Mouse (Mus musculus) stomach, embryonic 14.5 days (tissue): ENCODE measurements around the gene Ski. TPM values are rescaled to one million over a fixed set of nuclear protein-coding genes. Genes with fewer than 3 reads are reported as not detected.

Source experiments
- ATAC-seq: fragments of 200-750 bp; cut with Nextera tagmentation; 2 replicates; pipeline ENCODE4 v1.8.0; 2017; ENCODE audit warnings: low read depth, moderate TSS enrichment; ENCODE audit not compliant: insufficient number of reproducible peaks, insufficient read depth, low FRiP score
- H3K27ac ChIP-seq: fragments of 300-500 bp; sonication (generic); 2 replicates; pipeline ENCODE4 v1.5.1; 2014; ENCODE audit warnings: mild to moderate bottlenecking, low read length, moderate library complexity, mixed read lengths
- H3K27me3 ChIP-seq: fragments of 300-500 bp; sonication (generic); 2 replicates; pipeline ENCODE4 v1.6.1; 2014; ENCODE audit warnings: low read length, control low read depth, mixed read lengths; ENCODE audit not compliant: control insufficient read depth, insufficient read depth
- H3K36me3 ChIP-seq: fragments of 300-500 bp; sonication (generic); 2 replicates; pipeline ENCODE4 v1.6.1; 2014; ENCODE audit warnings: mild to moderate bottlenecking, control low read depth, low read length, moderate library complexity, mixed read lengths; ENCODE audit not compliant: control insufficient read depth, insufficient read depth
- H3K4me1 ChIP-seq: fragments of 300-500 bp; sonication (generic); 2 replicates; pipeline ENCODE4 v1.6.1; 2014; ENCODE audit warnings: low read length, control low read depth, mixed read lengths; ENCODE audit not compliant: control insufficient read depth, insufficient read depth
- H3K4me2 ChIP-seq: fragments of 300-500 bp; sonication (generic); replicated peaks from 2 replicates; pipeline ENCODE4 v1.6.1; 2014; ENCODE audit warnings: low read depth, low read length, control low read depth
- H3K4me3 ChIP-seq: fragments of 300-500 bp; sonication (generic); 2 replicates; pipeline ENCODE4 v1.5.1; 2014; ENCODE audit warnings: low read depth, low read length, control low read depth
- H3K9ac ChIP-seq: fragments of 300-500 bp; sonication (generic); replicated peaks from 2 replicates; pipeline ENCODE4 v1.6.1; 2014; ENCODE audit warnings: low read depth, mild to moderate bottlenecking, control low read depth, low read length, moderate library complexity, mixed read lengths
- H3K9me3 ChIP-seq: fragments of 300-500 bp; sonication (generic); 2 replicates; pipeline ENCODE4 v1.6.1; 2016; ENCODE audit warnings: low read depth, low read length, control low read depth; ENCODE audit not compliant: control insufficient read depth
- WGBS: fragments of 180-500 bp; shearing (Covaris S2); extraction: QIAGEN DNeasy Blood & Tissue Kit; methylation state at CpG from one replicate; pipeline ENCODE4 v1.1.7; 2014; 5-methylcytosine and 5-hydroxymethylcytosine counted together
- polyA plus RNA-seq: library from polyadenylated mRNA; unstranded; fragments of >200 nt; fragmentation: Nextera tagmentation; extraction: Ambion mirVana; gene quantifications from 2 replicates; pipeline ENCODE4 v1.2.1, GENCODE M21; 2014

Ski gene
- polyA plus RNA-seq, 1 experiment from 2014 or later = 32.0 TPM

DNA sequence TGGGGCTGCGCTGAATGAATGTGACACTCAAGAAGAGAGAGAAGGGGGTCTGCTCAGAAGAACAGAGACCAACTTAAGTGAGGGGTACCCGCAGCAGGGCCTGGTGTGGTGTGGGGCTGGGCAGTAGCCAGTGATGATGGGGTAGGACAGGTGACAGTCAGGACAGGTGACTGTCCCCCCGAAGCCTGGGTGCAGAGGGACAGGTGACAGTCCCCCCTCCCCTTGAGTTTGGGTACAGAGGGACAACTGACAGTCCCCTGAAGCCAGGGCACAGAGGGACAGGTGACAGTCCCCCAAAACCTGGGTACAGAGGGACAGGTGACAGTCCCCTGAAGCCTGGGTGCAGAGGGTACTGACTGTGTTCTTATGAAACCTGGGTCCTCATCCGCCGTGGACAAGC, 96.2 kb downstream of the Ski start:
- H3K9ac ChIP-seq = no peak overlapping the region
- H3K4me3 ChIP-seq = no peak overlapping the region
- no peak for ATAC-seq
- peaks cover 23% of the 10 kb centered on the region for H3K4me1 ChIP-seq
- WGBS = 89% methylated on average over 5 of the region's 5 CpGs
- no peak overlapping the region for H3K4me2 ChIP-seq
- no peaks in the 10 kb centered on the region for H3K9me3 ChIP-seq
- H3K36me3 ChIP-seq = no peaks in the 10 kb centered on the region
- H3K27ac ChIP-seq = no peak overlapping the region
- H3K27me3 ChIP-seq = no peaks in the 10 kb centered on the region

DNA sequence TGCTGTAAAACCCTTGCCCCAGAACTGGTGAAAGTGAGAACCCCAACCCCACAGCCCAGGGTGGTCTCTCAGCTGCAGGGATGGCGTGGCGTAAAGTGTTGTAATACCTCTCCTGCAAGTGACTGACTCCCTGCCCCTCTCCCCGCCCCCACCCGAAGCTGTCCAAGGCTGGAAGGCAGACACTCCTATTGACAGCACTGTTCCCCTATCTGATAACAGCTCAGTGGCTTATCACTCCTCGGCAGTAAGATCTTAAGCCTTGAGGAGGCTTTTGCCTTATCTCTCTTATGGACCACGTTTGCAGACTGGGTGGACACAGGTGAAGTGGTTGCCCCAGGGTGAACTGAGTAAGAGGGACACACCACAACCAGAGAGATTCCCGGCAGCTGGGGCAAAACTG, 97.1 kb downstream of the Ski start:
- peaks cover 23% of the 10 kb centered on the region for H3K4me1 ChIP-seq
- 37% methylated on average over 7 of the region's 7 CpGs for WGBS
- H3K4me3 ChIP-seq = no peak overlapping the region
- no peak overlapping the region for H3K27ac ChIP-seq
- H3K36me3 ChIP-seq = no peaks in the 10 kb centered on the region
- no peaks in the 10 kb centered on the region for H3K9me3 ChIP-seq
- no peaks in the 10 kb centered on the region for H3K27me3 ChIP-seq
- ATAC-seq = no peak
- H3K9ac ChIP-seq = no peak overlapping the region
- H3K4me2 ChIP-seq = no peak overlapping the region

DNA sequence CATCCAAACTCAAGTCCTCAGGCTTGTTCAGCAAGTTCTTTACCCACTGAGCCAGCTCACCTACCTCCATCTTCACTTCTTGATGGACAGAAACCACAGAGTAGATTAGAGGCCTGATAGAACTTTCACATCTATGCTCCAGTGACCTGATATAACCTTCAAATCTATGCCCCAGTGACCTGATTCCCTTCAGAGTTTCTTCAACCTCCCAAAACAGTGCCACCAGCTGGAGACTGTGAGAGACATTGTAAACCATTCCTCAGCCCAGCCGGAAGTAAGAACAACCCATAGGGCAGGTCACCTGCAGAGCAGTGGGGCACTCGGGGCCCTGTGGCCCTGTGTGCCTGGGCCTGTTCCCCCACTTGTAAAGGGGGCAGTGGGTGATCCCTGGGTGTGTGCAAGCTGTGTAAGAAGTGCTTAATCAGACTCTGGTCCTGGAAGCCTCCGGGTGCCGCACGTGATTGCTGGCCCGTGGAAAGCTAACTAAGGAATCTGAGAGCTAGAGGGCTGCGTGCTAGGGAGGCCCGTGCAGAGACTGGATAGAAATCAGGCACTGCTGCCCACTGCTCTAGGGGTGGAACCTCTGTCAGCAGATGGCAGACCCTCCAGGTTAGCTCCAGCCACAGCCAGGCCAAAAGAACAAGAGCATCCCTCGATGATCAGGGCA, 98.4 kb downstream of the Ski start:
- no peak overlapping the region for H3K27ac ChIP-seq
- no peaks in the 10 kb centered on the region for H3K27me3 ChIP-seq
- H3K9me3 ChIP-seq = no peaks in the 10 kb centered on the region
- no peak overlapping the region for H3K9ac ChIP-seq
- H3K36me3 ChIP-seq = no peaks in the 10 kb centered on the region
- no peak for ATAC-seq
- WGBS = 75% methylated on average over 9 of the region's 9 CpGs
- H3K4me2 ChIP-seq = no peak overlapping the region
- peaks cover 17% of the 10 kb centered on the region for H3K4me1 ChIP-seq
- H3K4me3 ChIP-seq = no peak overlapping the region

DNA sequence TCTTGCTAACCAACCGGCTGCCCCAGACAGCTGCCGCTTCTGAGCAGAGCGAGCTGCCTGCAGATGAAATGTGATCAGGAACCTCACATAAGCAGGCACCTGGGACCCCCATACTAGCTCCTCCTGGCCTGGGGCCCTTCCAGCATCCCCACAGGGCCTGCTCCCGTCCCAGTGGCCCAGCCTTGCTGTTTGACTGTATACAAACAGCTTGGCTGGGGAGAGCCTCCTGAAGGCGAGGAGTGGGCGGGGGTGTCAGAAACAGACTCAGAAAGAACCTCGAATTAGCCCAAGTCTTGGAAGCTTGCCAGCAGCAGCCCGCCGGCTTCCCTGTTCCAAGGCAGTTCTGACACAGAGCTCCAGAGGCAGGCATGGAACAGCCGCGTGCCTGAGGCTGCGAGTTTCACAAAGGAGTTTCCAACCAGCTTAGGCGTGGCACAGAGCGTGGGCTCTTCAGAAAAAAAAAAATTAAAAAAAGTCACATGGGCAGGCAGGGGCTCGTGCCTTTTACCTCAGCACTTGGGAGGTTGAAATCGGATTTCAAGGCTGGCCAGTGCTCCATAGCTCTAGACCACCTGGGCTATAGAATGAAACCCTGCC, 99.8 kb downstream of the Ski start:
- peaks cover 17% of the 10 kb centered on the region for H3K4me1 ChIP-seq
- no peak overlapping the region for H3K4me3 ChIP-seq
- H3K4me2 ChIP-seq = no peak overlapping the region
- no peaks in the 10 kb centered on the region for H3K36me3 ChIP-seq
- no peaks in the 10 kb centered on the region for H3K9me3 ChIP-seq
- 9% methylated on average over 16 of the region's 16 CpGs for WGBS
- peak overlapping the region; percentile 84 for H3K27ac ChIP-seq
- H3K27me3 ChIP-seq = no peaks in the 10 kb centered on the region
- peak; percentile 73 for ATAC-seq
- no peak overlapping the region for H3K9ac ChIP-seq

DNA sequence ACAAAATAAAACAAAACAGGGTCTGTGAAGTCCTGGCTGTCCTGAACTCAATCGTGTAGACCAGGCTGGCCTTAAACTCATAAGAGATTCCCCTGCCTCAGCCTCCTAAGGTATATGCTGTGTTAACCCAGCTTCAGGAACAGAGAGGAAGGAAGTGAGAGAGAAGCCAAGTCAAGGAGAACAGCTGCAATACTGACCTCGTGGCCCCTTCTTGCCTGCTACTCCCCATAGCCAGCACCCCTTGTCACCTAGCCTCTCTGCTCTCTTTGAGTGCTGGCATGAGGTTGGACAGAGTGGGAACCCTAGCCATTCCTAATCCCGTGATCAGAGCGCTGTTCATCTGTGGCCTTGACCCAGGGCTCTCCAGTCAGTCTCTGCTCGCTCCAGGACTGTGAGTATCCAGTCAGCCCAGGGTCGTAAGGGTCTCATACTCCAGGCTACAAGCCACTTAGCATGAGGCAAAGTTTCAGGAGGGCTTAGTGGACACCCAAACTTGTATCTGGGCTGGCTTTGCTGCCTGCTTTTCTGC, 100.4 kb downstream of the Ski start:
- Histone ChIP-seq H3K4me2 (no peak overlapping the region), H3K4me1 (peaks cover 17% of the 10 kb centered on the region), H3K27me3 (no peaks in the 10 kb centered on the region), H3K9me3 (no peaks in the 10 kb centered on the region), H3K27ac (peak overlapping the region; percentile 84), H3K4me3 (no peak overlapping the region), H3K9ac (no peak overlapping the region), H3K36me3 (no peaks in the 10 kb centered on the region)
- no peak for ATAC-seq
- 73% methylated on average over 6 of the region's 6 CpGs for WGBS

DNA sequence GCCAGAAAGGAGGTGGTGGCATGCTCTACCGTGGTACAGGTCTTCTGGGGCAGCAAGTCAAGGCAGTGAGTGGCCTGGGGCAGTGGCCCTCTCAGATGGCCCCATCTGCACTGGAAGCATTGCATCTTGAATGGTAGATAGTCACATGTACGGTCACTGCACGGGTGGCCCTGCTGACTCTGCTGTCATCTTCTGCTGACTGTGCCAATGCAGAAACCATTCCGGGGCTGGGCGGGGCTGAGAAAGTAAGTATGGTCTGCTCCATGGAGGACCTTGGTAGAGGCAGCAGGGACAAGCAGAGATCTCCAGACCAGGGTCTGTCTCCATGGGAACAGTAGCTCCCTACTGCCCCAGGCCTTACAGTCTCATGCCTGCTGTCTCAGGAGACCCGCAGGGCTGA, 101.2 kb downstream of the Ski start:
- Histone ChIP-seq H3K4me2 (no peak overlapping the region), H3K9ac (no peak overlapping the region), H3K4me1 (peaks cover 17% of the 10 kb centered on the region), H3K27ac (peak overlapping the region; percentile 79), H3K9me3 (no peaks in the 10 kb centered on the region), H3K27me3 (no peaks in the 10 kb centered on the region), H3K4me3 (no peak overlapping the region), H3K36me3 (no peaks in the 10 kb centered on the region)
- ATAC-seq = no peak
- 78% methylated on average over 6 of the region's 6 CpGs for WGBS

DNA sequence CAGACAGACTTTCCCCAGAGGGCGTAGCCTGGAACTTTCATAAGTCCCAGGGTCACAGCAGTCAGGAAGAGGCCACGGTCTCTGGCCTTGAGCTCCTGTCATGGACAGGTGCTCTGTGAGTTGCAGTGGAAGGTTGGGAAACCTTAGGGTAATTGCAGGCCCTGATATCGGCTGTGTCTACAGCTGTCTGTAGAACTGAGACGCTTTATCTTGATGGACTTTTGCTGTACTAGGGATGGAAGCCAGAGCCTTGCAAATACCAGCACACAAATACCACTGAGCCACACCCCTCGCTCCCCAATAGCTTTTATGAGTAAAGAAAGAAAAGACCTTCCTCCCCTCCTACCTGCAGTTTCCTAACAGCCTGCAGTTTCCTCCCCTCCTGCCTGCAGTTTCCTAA, 101.8 kb downstream of the Ski start:
- Histone ChIP-seq H3K27me3 (no peaks in the 10 kb centered on the region), H3K9me3 (no peaks in the 10 kb centered on the region), H3K27ac (peak overlapping the region; percentile 79; the same call in 1 of the 2 replicates), H3K36me3 (no peaks in the 10 kb centered on the region), H3K9ac (no peak overlapping the region), H3K4me1 (peaks cover 17% of the 10 kb centered on the region), H3K4me3 (no peak overlapping the region), H3K4me2 (no peak overlapping the region)
- 51% methylated on average over 5 of the region's 5 CpGs for WGBS
- ATAC-seq = peak; percentile 64

DNA sequence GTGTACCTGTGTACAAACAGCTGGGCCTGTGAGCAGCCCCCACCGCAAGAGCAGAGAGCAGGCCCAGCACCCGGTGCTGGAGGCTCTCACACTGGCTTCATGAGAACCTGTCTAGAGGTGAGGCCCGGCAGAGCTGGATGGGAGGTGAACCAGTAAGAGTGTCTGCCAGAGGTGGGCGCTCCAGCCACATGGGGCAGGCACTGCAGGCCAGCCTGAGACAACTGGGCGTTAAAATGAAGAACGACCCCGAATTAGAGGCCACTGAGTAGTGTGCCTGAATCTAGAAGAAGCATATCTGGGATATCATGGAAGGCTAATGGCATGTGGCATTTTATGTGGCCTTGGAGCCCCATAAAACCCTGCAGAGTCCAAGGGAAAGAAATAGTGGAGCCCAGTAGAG, 102.4 kb downstream of the Ski start:
- ATAC-seq = no peak
- H3K36me3 ChIP-seq = no peaks in the 10 kb centered on the region
- H3K27me3 ChIP-seq = no peaks in the 10 kb centered on the region
- peaks cover 19% of the 10 kb centered on the region for H3K4me1 ChIP-seq
- WGBS = 81% methylated on average over 7 of the region's 7 CpGs
- H3K4me3 ChIP-seq = no peak overlapping the region
- H3K9ac ChIP-seq = no peak overlapping the region
- no peaks in the 10 kb centered on the region for H3K9me3 ChIP-seq
- H3K4me2 ChIP-seq = no peak overlapping the region
- H3K27ac ChIP-seq = peak overlapping the region; percentile 79; the same call in 1 of the 2 replicates
